In the genomic region with DNA sequence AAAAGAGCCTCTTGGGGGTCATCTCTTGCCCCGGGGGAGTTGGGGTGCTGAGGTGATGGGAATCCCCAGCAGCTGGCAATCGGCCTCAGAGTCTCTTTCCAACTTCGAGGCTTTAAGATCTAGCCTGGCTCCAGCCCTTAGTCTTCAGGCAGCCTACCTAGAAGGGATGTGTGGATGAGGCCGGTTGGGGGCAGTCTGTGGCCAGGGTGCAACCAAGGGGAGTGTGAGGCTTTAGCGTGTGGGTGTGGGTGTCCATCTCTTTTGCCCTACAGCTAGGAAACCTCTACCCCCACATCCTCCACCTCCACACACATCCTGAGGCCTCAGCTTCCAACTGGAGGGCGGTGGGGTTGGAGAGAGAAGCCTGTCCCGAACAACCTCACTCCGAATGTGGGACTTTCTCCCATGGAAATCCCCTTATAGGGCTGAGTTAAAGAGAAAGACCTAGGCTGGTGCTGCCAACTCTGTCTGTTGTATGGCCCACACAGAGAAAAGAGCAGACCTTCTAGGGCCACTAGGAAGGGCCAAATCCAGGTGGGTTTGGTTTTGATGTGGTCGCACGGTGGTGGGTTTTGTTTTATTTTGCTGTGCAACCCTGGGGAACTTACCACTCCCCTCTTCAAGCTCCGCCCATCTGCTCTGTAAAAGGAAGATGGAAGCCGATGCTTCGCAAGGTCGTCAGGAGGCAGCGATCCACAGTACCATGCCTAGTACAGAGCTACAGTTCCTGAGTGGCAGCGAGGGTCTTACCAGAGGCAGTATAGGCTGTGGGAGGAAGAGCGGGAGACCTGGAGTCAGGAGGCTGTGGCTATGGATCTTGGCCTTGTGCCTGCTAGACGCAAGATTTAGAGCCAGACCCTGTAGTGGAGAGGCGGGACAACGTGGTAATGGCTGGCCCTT, we compare ENCODE assay signal across 11 mouse cellular contexts. TPM values are rescaled to one million over a fixed set of nuclear protein-coding genes. Genes with fewer than 3 reads are reported as not detected.
DNase-seq lines count a peak whose midpoint lies in the region; ATAC-seq and TF ChIP-seq lines count a peak whose summit lies in the region.
"Had no signal": no experiment of that assay in that cellular context is flagged by ENCODE, and none has a peak within 500 bp of the region (broad histone marks: within the 10 kb centered on the region; RNA-seq: fewer than 3 reads in every experiment).

No protein-coding gene starts in this region.

- TF ChIP-seq CTCF in hindbrain, postnatal 0 days (IDR thresholded peaks at IDR 0.05; ENCODE audit: low read depth), result no peak

- DNase-seq in hindbrain, embryonic 11.5 days (ENCODE audit: low spot score), result peak; percentile 15
- no peak for DNase-seq in hindbrain, postnatal 0 days (ENCODE audit: low spot score)
- DNase-seq in ES-CJ7 (ENCODE audit: low read depth, low spot score), result peak; percentile 77
- peak; percentile 56 for DNase-seq in gastrocnemius, postnatal 10 days
- DNase-seq in layer of hippocampus, adult 8-10 months (ENCODE audit: low spot score in 2 of 2), result no peak
- no peak for DNase-seq in frontal cortex, postnatal 25 days (ENCODE audit: low spot score in 2 of 2)
- DNase-seq: cerebellum, adult 11 months had no signal

- no peaks in the 10 kb centered on the region for H3K36me3 ChIP-seq in hindbrain, embryonic 11.5 days (ENCODE audit: control insufficient read depth, insufficient read depth, low read length)
- H3K36me3 ChIP-seq in hindbrain, postnatal 0 days (ENCODE audit: insufficient read depth, low read length), result no peaks in the 10 kb centered on the region
- no peaks in the 10 kb centered on the region for H3K36me3 ChIP-seq in limb, embryonic 12.5 days
- H3K36me3 ChIP-seq: hindbrain, embryonic 15.5 days had no signal

- 32% methylated on average over 20 of the region's 20 CpGs for WGBS in hindbrain, embryonic 11.5 days
- WGBS in hindbrain, postnatal 0 days, result 37% methylated on average over 20 of the region's 20 CpGs
- 26% methylated on average over 20 of the region's 20 CpGs for WGBS in limb, embryonic 12.5 days

- peak overlapping the region; percentile 8; the same call in 1 of the 2 replicates for H3K4me2 ChIP-seq in hindbrain, embryonic 11.5 days (replicated peaks; ENCODE audit: low read depth, low read length)
- H3K4me2 ChIP-seq in hindbrain, postnatal 0 days (ENCODE audit: low read depth, low read length), result no peak overlapping the region
- H3K4me2 ChIP-seq in limb, embryonic 12.5 days, result peak overlapping the region; percentile 33
- H3K4me2 ChIP-seq: hindbrain, embryonic 15.5 days had no signal

- H3K4me1 ChIP-seq in hindbrain, embryonic 11.5 days (replicated peaks; ENCODE audit: control insufficient read depth, insufficient read depth, low read length), result peaks cover 11% of the 10 kb centered on the region
- H3K4me1 ChIP-seq in hindbrain, postnatal 0 days (ENCODE audit: insufficient read depth, low read length), result no peaks in the 10 kb centered on the region
- H3K4me1 ChIP-seq in limb, embryonic 12.5 days (replicated peaks), result peaks cover 40% of the 10 kb centered on the region

- no peak overlapping the region for H3K9ac ChIP-seq in hindbrain, embryonic 11.5 days (ENCODE audit: low read depth, low read length)
- no peak overlapping the region for H3K9ac ChIP-seq in hindbrain, postnatal 0 days (replicated peaks; ENCODE audit: low read length)
- no peak overlapping the region; the same call in 1 of the 2 replicates for H3K9ac ChIP-seq in limb, embryonic 12.5 days (replicated peaks)
- H3K9ac ChIP-seq: hindbrain, embryonic 15.5 days had no signal

- ATAC-seq in hindbrain, embryonic 11.5 days (ENCODE audit: low FRiP score), result no peak
- ATAC-seq in hindbrain, postnatal 0 days, result no peak
- ATAC-seq in limb, embryonic 12.5 days (ENCODE audit: insufficient number of reproducible peaks, insufficient read depth, low FRiP score, low TSS enrichment, low read depth), result peak; percentile 15; the same call in 1 of the 2 replicates
- no peak for ATAC-seq in activated CD4-positive, CD25-positive, alpha-beta regulatory T cell, adult 4 months

- H3K9me3 ChIP-seq in hindbrain, embryonic 11.5 days (ENCODE audit: control insufficient read depth, low read length), result no peaks in the 10 kb centered on the region
- H3K9me3 ChIP-seq in hindbrain, postnatal 0 days (ENCODE audit: low read length), result no peaks in the 10 kb centered on the region
- no peaks in the 10 kb centered on the region for H3K9me3 ChIP-seq in limb, embryonic 12.5 days
- H3K9me3 ChIP-seq: hindbrain, embryonic 15.5 days had no signal

- no peaks in the 10 kb centered on the region; the same call in 1 of the 2 replicates for H3K27me3 ChIP-seq in hindbrain, embryonic 11.5 days (ENCODE audit: control insufficient read depth, insufficient read depth, low read length)
- no peaks in the 10 kb centered on the region for H3K27me3 ChIP-seq in hindbrain, postnatal 0 days (ENCODE audit: insufficient read depth, low read length)
- no peaks in the 10 kb centered on the region; the same call in 1 of the 2 replicates for H3K27me3 ChIP-seq in limb, embryonic 12.5 days
- H3K27me3 ChIP-seq: hindbrain, embryonic 15.5 days had no signal

- H3K27ac ChIP-seq in hindbrain, embryonic 11.5 days (ENCODE audit: low read depth, low read length), result no peak overlapping the region
- no peak overlapping the region for H3K27ac ChIP-seq in hindbrain, postnatal 0 days
- H3K27ac ChIP-seq in limb, embryonic 12.5 days, result peak overlapping the region; percentile 59; the same call in 1 of the 2 replicates
- H3K27ac ChIP-seq: hindbrain, embryonic 15.5 days had no signal

- no peak overlapping the region for H3K4me3 ChIP-seq in hindbrain, embryonic 11.5 days (ENCODE audit: low read depth, low read length)
- H3K4me3 ChIP-seq in hindbrain, postnatal 0 days (ENCODE audit: low read length), result no peak overlapping the region
- no peak overlapping the region for H3K4me3 ChIP-seq in limb, embryonic 12.5 days (replicated peaks)
- H3K4me3 ChIP-seq: hindbrain, embryonic 15.5 days had no signal

RNA-seq across cellular contexts. Expression of a gene that starts 14.8 kb away (rescaled TPM):
- polyA plus RNA-seq in hindbrain, embryonic 11.5 days (2014; fragmentation: Nextera tagmentation; extraction: Ambion mirVana), result 2.1 and 2.4 TPM in 2 replicates
- 2.6 and 6.9 TPM in 2 replicates for total RNA-seq in hindbrain, postnatal 0 days (2014; rRNA removed)
- polyA plus RNA-seq in hindbrain, postnatal 0 days (2015; fragmentation: Nextera tagmentation; extraction: Ambion mirVana), result 1.2 and 1.6 TPM in 2 replicates
- 1,000 to 10,000 TPM; 1,482 to 1,503 TPM for total RNA-seq in gastrocnemius, postnatal 10 days (2021)
- polyA plus RNA-seq in limb, embryonic 12.5 days (2016; fragmentation: Nextera tagmentation; extraction: Ambion mirVana), result 23.5 and 25.3 TPM in 2 replicates
- 1 to 10 TPM in 3 of 4 experiments, under 1 TPM in 1; 0.60 to 1.9 (median 1.5) TPM for total RNA-seq in layer of hippocampus, adult 8-10 months (2022)
- not detected for polyA plus RNA-seq in activated CD4-positive, CD25-positive, alpha-beta regulatory T cell, adult 4 months (2017; shearing (Covaris generic))
- total RNA-seq: megakaryocyte-erythroid progenitor cell, adult 5-6 weeks had no signal

RNA-seq across cellular contexts. Expression of a gene that starts 27.5 kb away (rescaled TPM):
- 154 and 165 TPM in 2 replicates for polyA plus RNA-seq in hindbrain, embryonic 11.5 days (2014; fragmentation: Nextera tagmentation; extraction: Ambion mirVana)
- 143 and 175 TPM in 2 replicates for total RNA-seq in hindbrain, postnatal 0 days (2014; rRNA removed)
- 120 and 131 TPM in 2 replicates for polyA plus RNA-seq in hindbrain, postnatal 0 days (2015; fragmentation: Nextera tagmentation; extraction: Ambion mirVana)
- total RNA-seq in gastrocnemius, postnatal 10 days (2021), result 10 to 100 TPM; 51.0 to 53.8 TPM
- 111 TPM in 2 replicates for polyA plus RNA-seq in limb, embryonic 12.5 days (2016; fragmentation: Nextera tagmentation; extraction: Ambion mirVana)
- 10 to 100 TPM; 41.2 to 49.8 (median 45.4) TPM for total RNA-seq in layer of hippocampus, adult 8-10 months (2022)
- 10 to 100 TPM; 57.0 to 64.9 TPM for polyA plus RNA-seq in activated CD4-positive, CD25-positive, alpha-beta regulatory T cell, adult 4 months (2017; shearing (Covaris generic))

RNA-seq across cellular contexts. Expression of a gene that starts 29.8 kb away (rescaled TPM):
- 11.1 and 12.7 TPM in 2 replicates for polyA plus RNA-seq in hindbrain, embryonic 11.5 days (2014; fragmentation: Nextera tagmentation; extraction: Ambion mirVana)
- total RNA-seq in hindbrain, postnatal 0 days (2014; rRNA removed), result 50.4 and 52.7 TPM in 2 replicates
- 19.2 and 19.9 TPM in 2 replicates for polyA plus RNA-seq in hindbrain, postnatal 0 days (2015; fragmentation: Nextera tagmentation; extraction: Ambion mirVana)
- 100 to 1,000 TPM; 196 to 209 TPM for total RNA-seq in gastrocnemius, postnatal 10 days (2021)
- 30.4 and 30.7 TPM in 2 replicates for polyA plus RNA-seq in limb, embryonic 12.5 days (2016; fragmentation: Nextera tagmentation; extraction: Ambion mirVana)
- total RNA-seq in layer of hippocampus, adult 8-10 months (2022), result 100 to 1,000 TPM; 168 to 185 (median 182) TPM
- not detected for polyA plus RNA-seq in activated CD4-positive, CD25-positive, alpha-beta regulatory T cell, adult 4 months (2017; shearing (Covaris generic))
- total RNA-seq: megakaryocyte-erythroid progenitor cell, adult 5-6 weeks had no signal

Comparison
In these comparisons a context has a peak if more than half of its experiments do, and no peak if none do; other contexts are left out.
1. DNase-seq: peak in hindbrain, embryonic 11.5 days (single experiment), ES-CJ7 (single experiment) and gastrocnemius, postnatal 10 days (single experiment); none in hindbrain, postnatal 0 days (single experiment), layer of hippocampus, adult 8-10 months (0 of 2) and frontal cortex, postnatal 25 days (0 of 2).
2. RNA of a gene that starts 29.8 kb away (polyA plus RNA-seq): 30.4 to 30.7 TPM in limb, embryonic 12.5 days, 19.2 to 19.9 TPM in hindbrain, postnatal 0 days and 11.1 to 12.7 TPM in hindbrain, embryonic 11.5 days; not detected in activated CD4-positive, CD25-positive, alpha-beta regulatory T cell, adult 4 months; every median in the first group is over 10 times any median in the second.